Mouse (Mus musculus) lung, embryonic 14.5 days (tissue): ENCODE data around the gene Ndufaf3. TPM values are rescaled to one million over a fixed set of nuclear protein-coding genes. Genes with fewer than 3 reads are reported as not detected.
"Not testable (repeated sequence)": the region's sequence is repeated elsewhere in the genome, so short reads cannot be mapped to it uniquely, and the experiment has no call there.

Experiments used
- ATAC-seq: fragments of 200-750 bp; cut with Nextera tagmentation; 2 replicates; pipeline ENCODE4 v1.8.0; 2017; ENCODE audit warnings: mild to moderate bottlenecking, moderate TSS enrichment, moderate library complexity; ENCODE audit not compliant: insufficient read depth
- DNase-seq: peaks from one replicate; pipeline ENCODE4 v3.0.0-alpha.2; 2015
- H3K27ac ChIP-seq: fragments of 300-500 bp; sonication (generic); 2 replicates; pipeline ENCODE4 v1.5.1; 2014; ENCODE audit warnings: low read depth, mild to moderate bottlenecking, moderate library complexity
- H3K27me3 ChIP-seq: fragments of 300-500 bp; sonication (generic); 2 replicates; pipeline ENCODE4 v1.6.1; 2014; ENCODE audit warnings: low read length, control low read depth; ENCODE audit not compliant: insufficient read depth
- H3K36me3 ChIP-seq: fragments of 300-500 bp; sonication (generic); 2 replicates; pipeline ENCODE4 v1.6.1; 2014; ENCODE audit warnings: control low read depth; ENCODE audit not compliant: insufficient read depth
- H3K4me1 ChIP-seq: fragments of 300-500 bp; sonication (generic); 2 replicates; pipeline ENCODE4 v1.6.1; 2014; ENCODE audit warnings: antibody characterized with exemption, control low read depth; ENCODE audit not compliant: insufficient read depth
- H3K4me2 ChIP-seq: fragments of 300-500 bp; sonication (generic); 2 replicates; pipeline ENCODE4 v1.6.1; 2014; ENCODE audit warnings: mild to moderate bottlenecking
- H3K4me3 ChIP-seq: fragments of 300-500 bp; sonication (generic); 2 replicates; pipeline ENCODE4 v1.5.1; 2014; ENCODE audit warnings: low read depth, low read length
- H3K9ac ChIP-seq: fragments of 300-500 bp; sonication (generic); 2 replicates; pipeline ENCODE4 v1.6.1; 2014
- H3K9me3 ChIP-seq: fragments of 300-500 bp; sonication (generic); 2 replicates; pipeline ENCODE4 v1.6.1; 2016; ENCODE audit warnings: low read depth, low read length, control low read depth
- CTCF ChIP-seq: IDR thresholded peaks from 2 replicates; pipeline ENCODE4 v1.5.1; 2016; ENCODE audit warnings: antibody characterized with exemption, low read depth
- WGBS: fragments of 180-500 bp; shearing (Covaris S2); extraction: QIAGEN DNeasy Blood & Tissue Kit; methylation state at CpG from one replicate; pipeline ENCODE4 v1.1.7; 2014; 5-methylcytosine and 5-hydroxymethylcytosine counted together
- polyA plus RNA-seq: library from polyadenylated mRNA; unstranded; fragments of >200 nt; fragmentation: Nextera tagmentation; extraction: Ambion mirVana; gene quantifications from 2 replicates; pipeline ENCODE4 v1.2.1, GENCODE M21; 2014

The Ndufaf3 gene
- polyA plus RNA-seq = 39.7 and 46.9 TPM in 2 replicates

- Histone ChIP-seq H3K4me1 (peaks cover 17% of the 10 kb centered on the region), H3K36me3 (peaks cover 51% of the 10 kb centered on the region), H3K27me3 (no peaks in the 10 kb centered on the region), H3K4me2 (peak within 1 kb of the TSS; percentile 98), H3K9me3 (no peaks in the 10 kb centered on the region), H3K27ac (peak within 1 kb of the TSS; percentile 91), H3K4me3 (peak within 1 kb of the TSS; percentile 70), H3K9ac (peak within 1 kb of the TSS; percentile 75)
- peak; percentile 97 for TF ChIP-seq CTCF
- ATAC-seq (peak; percentile 81), DNase-seq (peak; percentile 98)
- WGBS = under 1% methylated on average over 70 of the region's 73 CpGs
These were observed at the start of gene Ndufaf3 for GRCm38 (mm10) chr9:108566815-108567776. Gene Ndufaf3 (minus strand): TSS chr9:108567434.

GRCm38 (mm10) chr9:108611488-108611887 lies 44.3 kb upstream of the Ndufaf3 start:
- H3K27me3 ChIP-seq = no peaks in the 10 kb centered on the region
- no peak for DNase-seq
- H3K4me3 ChIP-seq = no peak overlapping the region
- H3K27ac ChIP-seq = no peak overlapping the region
- no peaks in the 10 kb centered on the region for H3K4me1 ChIP-seq
- peaks cover 94% of the 10 kb centered on the region for H3K36me3 ChIP-seq
- TF ChIP-seq CTCF = no peak
- H3K4me2 ChIP-seq = no peak overlapping the region
- ATAC-seq = no peak
- no peaks in the 10 kb centered on the region for H3K9me3 ChIP-seq
- WGBS = 95% methylated on average over 10 of the region's 10 CpGs
- H3K9ac ChIP-seq = no peak overlapping the region

GRCm38 (mm10) chr9:108608889-108609288 lies 41.7 kb upstream of the Ndufaf3 start:
- no peak overlapping the region for H3K27ac ChIP-seq
- no peak overlapping the region for H3K9ac ChIP-seq
- H3K27me3 ChIP-seq = no peaks in the 10 kb centered on the region
- H3K36me3 ChIP-seq = peaks cover 97% of the 10 kb centered on the region
- H3K4me1 ChIP-seq = no peaks in the 10 kb centered on the region
- H3K4me2 ChIP-seq = no peak overlapping the region
- DNase-seq = no peak
- no peak for TF ChIP-seq CTCF
- H3K9me3 ChIP-seq = no peaks in the 10 kb centered on the region
- 80% methylated on average over 4 of the region's 4 CpGs for WGBS
- ATAC-seq = no peak
- no peak overlapping the region for H3K4me3 ChIP-seq

- H3K36me3 ChIP-seq = peaks cover 97% of the 10 kb centered on the region
- H3K4me2 ChIP-seq, H3K4me3 ChIP-seq, DNase-seq, H3K27me3 ChIP-seq, H3K27ac ChIP-seq, H3K4me1 ChIP-seq, ATAC-seq, H3K9ac ChIP-seq, H3K9me3 ChIP-seq: not testable (repeated sequence)
- 82% methylated on average over 5 of the region's 5 CpGs for WGBS
These were observed 40.7 kb upstream of the Ndufaf3 start for GRCm38 (mm10) chr9:108607929-108608328.

GRCm38 (mm10) chr9:108601986-108602385 lies 34.8 kb upstream of the Ndufaf3 start:
- Histone ChIP-seq H3K27ac (no peak overlapping the region), H3K4me1 (no peaks in the 10 kb centered on the region), H3K36me3 (peaks cover 39% of the 10 kb centered on the region), H3K4me2 (no peak overlapping the region), H3K9me3 (no peaks in the 10 kb centered on the region), H3K27me3 (no peaks in the 10 kb centered on the region), H3K4me3 (no peak overlapping the region), H3K9ac (no peak overlapping the region)
- WGBS = 74% methylated on average over 4 of the region's 4 CpGs
- no peak for TF ChIP-seq CTCF
- DNase-seq = no peak
- no peak for ATAC-seq

GRCm38 (mm10) chr9:108600011-108600410 lies 32.8 kb upstream of the Ndufaf3 start:
- Histone ChIP-seq H3K27me3 (no peaks in the 10 kb centered on the region), H3K9ac (no peak overlapping the region), H3K27ac (no peak overlapping the region), H3K4me3 (no peak overlapping the region), H3K4me1 (no peaks in the 10 kb centered on the region), H3K4me2 (no peak overlapping the region), H3K9me3 (no peaks in the 10 kb centered on the region), H3K36me3 (peaks cover 22% of the 10 kb centered on the region)
- TF ChIP-seq CTCF = no peak
- ATAC-seq (no peak), DNase-seq (no peak)
- WGBS = 23% methylated on average over 2 of the region's 2 CpGs

- TF ChIP-seq CTCF = no peak
- Histone ChIP-seq H3K4me1 (no peaks in the 10 kb centered on the region), H3K36me3 (peaks cover 13% of the 10 kb centered on the region), H3K27ac (no peak overlapping the region), H3K4me2 (no peak overlapping the region), H3K27me3 (no peaks in the 10 kb centered on the region), H3K9me3 (no peaks in the 10 kb centered on the region), H3K4me3 (no peak overlapping the region), H3K9ac (no peak overlapping the region)
- WGBS = 64% methylated on average over 4 of the region's 4 CpGs
- peak; percentile 50 for DNase-seq
- no peak for ATAC-seq
These were observed 31.9 kb upstream of the Ndufaf3 start for GRCm38 (mm10) chr9:108599021-108599566.
